Mouse (Mus musculus): ENCODE measurements around the gene Wdr35. TPM values are rescaled to one million over a fixed set of nuclear protein-coding genes. Genes with fewer than 3 reads are reported as not detected.
A peak's percentile ranks its signal among the peaks of the same experiment; 100 is the strongest.

The Wdr35 gene
- polyA plus RNA-seq, 1 experiment from 2014 or later, result 20.6 TPM

DNA sequence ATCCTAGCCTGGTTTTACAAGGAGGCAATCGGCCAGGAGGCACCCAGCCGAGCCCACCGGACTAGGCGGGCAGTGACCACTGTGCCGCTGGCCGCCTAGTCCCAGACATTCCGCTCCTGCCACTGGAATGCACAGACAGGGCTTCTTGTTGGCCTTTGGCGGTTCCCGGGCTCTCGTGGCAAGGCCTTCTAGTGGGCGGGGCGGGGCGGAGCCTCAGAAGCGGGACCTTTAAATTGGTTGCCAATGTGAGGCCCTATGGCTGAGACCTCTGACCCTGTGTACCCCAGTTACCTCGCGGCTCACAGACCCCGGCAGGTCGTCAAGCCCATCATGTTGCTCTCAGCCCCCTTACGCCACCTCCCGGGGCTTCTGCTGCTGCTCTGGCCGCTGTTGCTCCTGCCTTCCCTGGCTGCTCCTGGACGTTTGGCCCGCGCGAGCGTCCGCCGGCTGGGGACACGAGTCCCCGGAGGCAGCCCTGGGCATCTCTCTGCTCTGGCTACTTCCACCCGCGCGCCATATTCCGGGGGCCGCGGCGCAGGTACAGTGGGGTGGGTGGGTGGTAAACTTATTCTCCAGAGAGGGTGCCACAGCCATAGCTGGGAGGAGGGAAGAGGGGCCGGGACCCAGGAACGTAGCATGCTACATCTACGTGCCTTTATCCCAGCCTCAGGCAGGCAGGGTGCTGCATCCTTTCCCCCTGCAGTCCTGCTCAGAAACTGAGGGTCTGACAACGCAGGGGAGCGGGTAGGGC, 25.8 kb upstream of the Wdr35 start, which contains the start of gene Matn3:
Gene Matn3, plus strand, starts transcription at position 216 of the 751 bp plus-strand sequence.
- peak; percentile 71 for ATAC-seq (ENCODE audit: low FRiP score, low read depth)
- no peak within 1 kb of the TSS for H3K27ac ChIP-seq
- peak within 1 kb of the TSS; percentile 53 for H3K9ac ChIP-seq
- H3K4me2 ChIP-seq (replicated peaks), result peak within 1 kb of the TSS; percentile 97
- H3K9me3 ChIP-seq, result no peaks in the 10 kb centered on the region
- peak within 1 kb of the TSS; percentile 42 for H3K4me3 ChIP-seq
- WGBS, result under 1% methylated on average over 42 of the region's 42 CpGs
- no peaks in the 10 kb centered on the region for H3K36me3 ChIP-seq
- peaks cover 8% of the 10 kb centered on the region for H3K4me1 ChIP-seq
- H3K27me3 ChIP-seq (replicated peaks), result peaks cover 17% of the 10 kb centered on the region; the same call in 1 of the 2 replicates

DNA sequence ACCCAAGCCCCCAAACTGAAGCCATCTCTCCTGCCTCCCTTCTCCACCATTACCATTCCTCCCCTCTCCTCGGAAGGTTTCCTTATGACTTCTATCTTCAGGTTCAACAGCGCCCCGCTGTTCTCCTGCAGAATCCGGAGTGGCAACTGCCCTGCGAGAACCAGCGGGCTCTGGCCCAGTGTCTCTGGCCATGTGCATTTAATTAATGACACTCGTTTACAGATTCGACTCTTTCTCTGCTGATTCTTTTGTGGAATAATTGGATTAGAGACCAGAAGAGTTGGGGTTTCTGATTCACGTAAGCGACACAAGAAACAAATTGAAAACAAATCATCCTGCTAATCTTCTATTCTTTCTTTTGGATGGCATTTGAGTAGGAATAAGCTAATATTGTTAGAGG, 20.6 kb upstream of the Wdr35 start:
- WGBS, result 84% methylated on average over 10 of the region's 10 CpGs
- Histone ChIP-seq H3K27ac (no peak overlapping the region), H3K36me3 (no peaks in the 10 kb centered on the region), H3K4me1 (peaks cover 2% of the 10 kb centered on the region), H3K4me2 (replicated peaks) (no peak overlapping the region), H3K4me3 (no peak overlapping the region), H3K27me3 (replicated peaks) (peaks cover 9% of the 10 kb centered on the region; the same call in 1 of the 2 replicates), H3K9me3 (no peaks in the 10 kb centered on the region), H3K9ac (no peak overlapping the region)
- no peak for ATAC-seq (ENCODE audit: low FRiP score, low read depth)

- Histone ChIP-seq H3K9me3 (no peaks in the 10 kb centered on the region), H3K9ac (no peak overlapping the region), H3K4me3 (no peak overlapping the region), H3K27me3 (replicated peaks) (0 out of 2 replicates have a peak, but pooled peaks cover 1% of the 10 kb centered on the region), H3K4me2 (replicated peaks) (no peak overlapping the region), H3K4me1 (no peaks in the 10 kb centered on the region), H3K27ac (no peak overlapping the region), H3K36me3 (no peaks in the 10 kb centered on the region)
- ATAC-seq (ENCODE audit: low FRiP score, low read depth), result no peak
- WGBS, result 15% methylated on average over 9 of the region's 9 CpGs
These were observed 19.5 kb upstream of the Wdr35 start for GRCm38 (mm10) chr12:8954161-8954561.

DNA sequence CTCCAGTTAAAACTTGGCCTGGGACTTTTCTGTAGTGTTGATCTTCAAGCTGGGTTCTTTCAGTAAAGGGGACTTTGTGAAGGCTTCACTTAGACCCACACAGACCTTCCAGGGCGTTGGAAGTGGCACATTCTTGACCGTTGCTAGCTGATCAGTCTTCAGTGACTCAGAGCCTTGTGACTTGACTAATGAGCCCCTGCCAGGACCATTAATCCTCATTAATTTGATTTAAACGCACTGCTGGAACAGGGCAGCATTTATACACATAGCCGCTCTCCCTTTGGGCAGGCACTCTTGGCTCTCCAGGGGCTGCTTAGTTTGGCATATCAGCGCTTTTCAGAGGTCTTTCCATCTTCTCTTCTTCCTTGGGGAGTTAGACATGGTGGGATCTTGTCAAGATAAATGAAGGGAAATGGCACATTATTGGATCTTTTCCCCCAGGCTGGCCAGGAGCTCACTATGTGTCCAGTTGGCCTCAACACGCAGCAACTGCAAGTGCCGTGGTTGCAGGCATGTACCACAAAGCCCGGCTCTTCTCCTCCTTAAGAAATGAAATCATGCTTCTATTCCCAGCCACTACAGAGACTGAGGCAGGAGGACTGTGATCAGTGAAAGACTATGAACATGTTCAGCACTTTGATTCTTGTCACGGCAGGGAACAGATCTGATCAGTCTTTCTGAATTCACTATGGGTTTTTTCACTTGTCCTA, 11.9 kb upstream of the Wdr35 start:
- H3K4me3 ChIP-seq, result no peak overlapping the region
- WGBS, result 56% methylated on average over 9 of the region's 9 CpGs
- no peak overlapping the region for H3K4me2 ChIP-seq (replicated peaks)
- H3K9ac ChIP-seq, result no peak overlapping the region
- H3K27ac ChIP-seq, result no peak overlapping the region
- H3K4me1 ChIP-seq, result peaks cover 6% of the 10 kb centered on the region; the same call in 1 of the 2 replicates
- no peaks in the 10 kb centered on the region for H3K27me3 ChIP-seq (replicated peaks)
- H3K9me3 ChIP-seq, result no peaks in the 10 kb centered on the region
- H3K36me3 ChIP-seq, result no peaks in the 10 kb centered on the region
- ATAC-seq (ENCODE audit: low FRiP score, low read depth), result peak; percentile 37; the same call in 1 of the 2 replicates

GRCm38 (mm10) chr12:8969828-8970227, 3.9 kb upstream of the Wdr35 start:
- H3K9ac ChIP-seq, result no peak overlapping the region
- no peak overlapping the region for H3K4me3 ChIP-seq
- ATAC-seq (ENCODE audit: low FRiP score, low read depth), result no peak
- no peaks in the 10 kb centered on the region for H3K36me3 ChIP-seq
- no peak overlapping the region for H3K4me2 ChIP-seq (replicated peaks)
- H3K27ac ChIP-seq, result no peak overlapping the region
- peaks cover 6% of the 10 kb centered on the region for H3K4me1 ChIP-seq
- WGBS, result 48% methylated on average over 9 of the region's 9 CpGs
- no peaks in the 10 kb centered on the region for H3K9me3 ChIP-seq
- H3K27me3 ChIP-seq (replicated peaks), result no peaks in the 10 kb centered on the region

- Histone ChIP-seq H3K4me3 (no peak overlapping the region), H3K9ac (no peak overlapping the region), H3K27me3 (replicated peaks) (no peaks in the 10 kb centered on the region), H3K9me3 (no peaks in the 10 kb centered on the region), H3K27ac (no peak overlapping the region), H3K4me2 (replicated peaks) (peak overlapping the region; percentile 82; the same call in 1 of the 2 replicates), H3K36me3 (peaks cover 6% of the 10 kb centered on the region; the same call in 1 of the 2 replicates), H3K4me1 (peaks cover 7% of the 10 kb centered on the region)
- 91% methylated on average over 3 of the region's 3 CpGs for WGBS
- no peak for ATAC-seq (ENCODE audit: low FRiP score, low read depth)
These were observed 1.4 kb downstream of the Wdr35 start for GRCm38 (mm10) chr12:8975076-8975475.

GRCm38 (mm10) chr12:8993231-8993630, 19.5 kb downstream of the Wdr35 start:
- H3K27me3 ChIP-seq (replicated peaks), result no peaks in the 10 kb centered on the region
- no peak overlapping the region for H3K4me2 ChIP-seq (replicated peaks)
- no peaks in the 10 kb centered on the region for H3K9me3 ChIP-seq
- ATAC-seq (ENCODE audit: low FRiP score, low read depth), result no peak
- WGBS, result 85% methylated on average over 8 of the region's 8 CpGs
- no peaks in the 10 kb centered on the region for H3K4me1 ChIP-seq
- H3K36me3 ChIP-seq, result peaks cover 6% of the 10 kb centered on the region; the same call in 1 of the 2 replicates
- no peak overlapping the region for H3K9ac ChIP-seq
- H3K4me3 ChIP-seq, result no peak overlapping the region
- no peak overlapping the region for H3K27ac ChIP-seq

- Histone ChIP-seq H3K4me1 (no peaks in the 10 kb centered on the region), H3K27me3 (replicated peaks) (no peaks in the 10 kb centered on the region), H3K4me2 (replicated peaks) (no peak overlapping the region), H3K36me3 (no peaks in the 10 kb centered on the region), H3K4me3 (no peak overlapping the region), H3K9me3 (no peaks in the 10 kb centered on the region), H3K9ac (no peak overlapping the region), H3K27ac (no peak overlapping the region)
- no peak for ATAC-seq (ENCODE audit: low FRiP score, low read depth)
- 93% methylated on average over 4 of the region's 4 CpGs for WGBS
These were observed 24.6 kb downstream of the Wdr35 start for GRCm38 (mm10) chr12:8998318-8998717.

- no peaks in the 10 kb centered on the region for H3K27me3 ChIP-seq (replicated peaks)
- peak; percentile 61; the same call in 1 of the 2 replicates for ATAC-seq (ENCODE audit: low FRiP score, low read depth)
- no peaks in the 10 kb centered on the region for H3K4me1 ChIP-seq
- no peaks in the 10 kb centered on the region for H3K9me3 ChIP-seq
- WGBS, result 10% methylated on average over 5 of the region's 5 CpGs
- no peak overlapping the region for H3K9ac ChIP-seq
- H3K27ac ChIP-seq, result no peak overlapping the region
- no peak overlapping the region for H3K4me2 ChIP-seq (replicated peaks)
- peaks cover 4% of the 10 kb centered on the region; the same call in 1 of the 2 replicates for H3K36me3 ChIP-seq
- H3K4me3 ChIP-seq, result no peak overlapping the region
These were observed 28.5 kb downstream of the Wdr35 start for GRCm38 (mm10) chr12:9002038-9002648.

- 57% methylated on average over 4 of the region's 4 CpGs for WGBS
- no peaks in the 10 kb centered on the region for H3K27me3 ChIP-seq (replicated peaks)
- H3K4me1 ChIP-seq, result no peaks in the 10 kb centered on the region
- ATAC-seq (ENCODE audit: low FRiP score, low read depth), result no peak
- 0 out of 2 replicates have a peak overlapping the region, but pooled peaks have one; percentile 17 for H3K9ac ChIP-seq
- peaks cover 7% of the 10 kb centered on the region; the same call in 1 of the 2 replicates for H3K36me3 ChIP-seq
- H3K27ac ChIP-seq, result no peak overlapping the region
- no peak overlapping the region for H3K4me2 ChIP-seq (replicated peaks)
- no peaks in the 10 kb centered on the region for H3K9me3 ChIP-seq
- no peak overlapping the region for H3K4me3 ChIP-seq
These were observed 33.5 kb downstream of the Wdr35 start for GRCm38 (mm10) chr12:9007146-9007545.

DNA sequence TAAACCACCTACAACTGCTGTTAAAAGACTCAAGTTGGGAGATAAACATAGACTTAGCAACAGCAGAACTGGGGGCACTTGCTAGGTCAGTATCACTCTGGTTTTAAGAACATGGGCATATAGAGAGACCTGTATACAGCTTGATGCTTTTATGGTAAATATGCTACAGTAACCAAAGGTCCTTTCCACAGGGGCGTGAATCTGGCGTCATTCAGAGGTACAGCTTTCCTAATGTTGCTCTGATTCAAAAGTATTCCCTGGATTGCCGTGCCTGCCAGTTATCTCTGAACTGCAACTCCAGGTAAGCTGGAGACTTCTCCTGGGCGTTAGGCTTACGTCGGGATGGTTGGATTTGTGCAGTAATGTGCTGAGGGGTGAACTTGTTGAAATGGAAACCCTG, 34.1 kb downstream of the Wdr35 start:
- Histone ChIP-seq H3K36me3 (peaks cover 7% of the 10 kb centered on the region; the same call in 1 of the 2 replicates), H3K4me3 (no peak overlapping the region), H3K4me1 (no peaks in the 10 kb centered on the region), H3K9ac (no peak overlapping the region), H3K27me3 (replicated peaks) (no peaks in the 10 kb centered on the region), H3K4me2 (replicated peaks) (no peak overlapping the region), H3K9me3 (no peaks in the 10 kb centered on the region), H3K27ac (no peak overlapping the region)
- WGBS, result 94% methylated on average over 6 of the region's 6 CpGs
- no peak for ATAC-seq (ENCODE audit: low FRiP score, low read depth)

DNA sequence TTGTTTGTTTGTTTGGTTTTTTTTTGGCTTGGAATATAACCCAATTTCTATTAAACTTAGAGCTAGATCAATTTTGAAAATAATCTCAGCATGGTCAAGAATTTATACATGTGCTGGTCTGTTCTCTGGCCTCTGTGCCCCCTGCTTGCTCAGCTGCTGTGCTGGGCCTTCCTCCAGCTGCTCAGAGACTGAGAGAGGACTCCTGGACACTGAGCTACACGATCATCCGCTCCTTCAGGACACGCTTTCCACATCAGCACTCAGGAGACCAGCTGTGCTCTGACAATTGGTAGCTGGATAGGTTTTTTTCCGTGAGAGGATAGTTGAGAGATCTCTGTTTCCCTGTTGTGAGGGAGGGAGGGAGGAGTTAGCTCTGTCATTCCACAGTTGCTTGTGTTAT, 36.6 kb downstream of the Wdr35 start:
- no peak overlapping the region for H3K27ac ChIP-seq
- peaks cover 10% of the 10 kb centered on the region; the same call in 1 of the 2 replicates for H3K36me3 ChIP-seq
- H3K27me3 ChIP-seq (replicated peaks), result no peaks in the 10 kb centered on the region
- H3K4me3 ChIP-seq, result no peak overlapping the region
- no peaks in the 10 kb centered on the region for H3K9me3 ChIP-seq
- no peaks in the 10 kb centered on the region for H3K4me1 ChIP-seq
- H3K9ac ChIP-seq, result no peak overlapping the region
- ATAC-seq (ENCODE audit: low FRiP score, low read depth), result no peak
- H3K4me2 ChIP-seq (replicated peaks), result no peak overlapping the region
- WGBS, result 75% methylated on average over 4 of the region's 4 CpGs

All from neural tube, embryonic 12.5 days (tissue).